Mouse (Mus musculus): ENCODE data around the gene Tmem191c. TPM values are rescaled to one million over a fixed set of nuclear protein-coding genes. Genes with fewer than 3 reads are reported as not detected.
A peak's percentile ranks its signal among the peaks of the same experiment; 100 is the strongest.

Tmem191c gene
- total and polyA plus RNA-seq, 2 experiments from 2014 or later = 76.9 to 112 TPM

- H3K4me3 ChIP-seq (ENCODE audit: low read length) = peak overlapping the region; percentile 56
- peak overlapping the region; percentile 58 for H3K9ac ChIP-seq (replicated peaks; ENCODE audit: low read length)
- no peaks in the 10 kb centered on the region; the same call in 1 of the 2 replicates for H3K4me1 ChIP-seq (ENCODE audit: insufficient read depth, low read length)
- H3K9me3 ChIP-seq (ENCODE audit: low read length) = no peaks in the 10 kb centered on the region
- peak overlapping the region; percentile 90 for H3K27ac ChIP-seq
- peak; percentile 89 for TF ChIP-seq CTCF (IDR thresholded peaks at IDR 0.05; ENCODE audit: low read depth)
- peaks cover 13% of the 10 kb centered on the region for H3K36me3 ChIP-seq (ENCODE audit: insufficient read depth, low read length)
- under 1% methylated on average over 62 of the region's 62 CpGs for WGBS
- H3K4me2 ChIP-seq (ENCODE audit: low read depth, low read length) = peak overlapping the region; percentile 89
- peaks cover 6% of the 10 kb centered on the region; the same call in 1 of the 2 replicates for H3K27me3 ChIP-seq (ENCODE audit: insufficient read depth, low read length)
- ATAC-seq = peak; percentile 86
- peak; percentile 96 for DNase-seq (ENCODE audit: low spot score)
Observed at GRCm38 (mm10) chr16:17276164-17277151, 581 bp downstream of the Tmem191c start.

DNA sequence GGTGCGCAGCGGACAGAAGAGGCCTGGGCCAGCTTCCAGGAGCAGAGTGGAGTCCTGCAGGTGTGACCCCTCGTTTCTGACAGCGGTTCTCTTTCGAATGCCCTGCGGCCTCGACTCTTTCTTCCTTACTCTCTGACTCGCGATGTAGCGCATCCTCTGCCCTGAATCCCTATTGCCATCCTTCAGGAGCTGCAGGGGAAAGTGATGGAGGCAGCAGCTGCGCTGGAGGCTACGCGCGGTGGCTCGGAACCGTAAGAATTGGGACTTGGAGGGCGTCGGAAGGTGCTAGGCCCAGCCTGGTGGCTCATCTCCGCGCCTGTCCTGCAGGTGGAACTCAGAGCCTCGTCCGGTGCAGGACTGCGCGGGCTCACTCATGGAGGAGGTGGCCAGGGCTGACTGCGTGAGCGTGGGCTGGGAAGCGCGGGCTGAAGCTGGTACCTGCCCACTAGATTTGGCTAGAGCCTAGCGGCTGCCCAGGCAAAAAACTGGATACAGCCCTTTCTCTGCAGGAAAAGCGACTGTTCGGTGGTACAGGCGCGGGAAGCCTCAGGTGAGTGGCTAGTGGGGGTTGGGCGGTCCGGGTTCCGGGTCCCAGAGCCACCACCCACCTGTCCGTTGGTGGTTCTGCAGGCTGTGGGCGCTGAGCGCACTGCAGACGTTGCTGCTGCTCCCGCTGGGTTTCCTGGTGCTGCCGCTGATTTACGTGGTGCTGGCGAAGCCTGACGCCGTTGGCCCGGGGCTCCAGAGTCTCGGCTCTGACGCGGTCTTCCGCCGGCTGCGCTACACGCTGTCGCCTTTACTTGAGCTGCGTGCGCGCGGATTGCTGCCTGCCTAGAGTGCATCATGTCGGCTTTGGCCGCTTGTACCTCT, 1.7 kb downstream of the Tmem191c start:
- 7% methylated on average over 59 of the region's 61 CpGs for WGBS
- ATAC-seq = peak; percentile 46
- Histone ChIP-seq H3K4me2 (ENCODE audit: low read depth, low read length) (peak overlapping the region; percentile 89), H3K4me3 (ENCODE audit: low read length) (peak overlapping the region; percentile 56), H3K27ac (peak overlapping the region; percentile 90), H3K36me3 (ENCODE audit: insufficient read depth, low read length) (peaks cover 24% of the 10 kb centered on the region), H3K9me3 (ENCODE audit: low read length) (no peaks in the 10 kb centered on the region), H3K4me1 (ENCODE audit: insufficient read depth, low read length) (no peaks in the 10 kb centered on the region; the same call in 1 of the 2 replicates), H3K9ac (replicated peaks; ENCODE audit: low read length) (peak overlapping the region; percentile 58), H3K27me3 (ENCODE audit: insufficient read depth, low read length) (peaks cover 6% of the 10 kb centered on the region; the same call in 1 of the 2 replicates)
- peak; percentile 70 for DNase-seq (ENCODE audit: low spot score)
- TF ChIP-seq CTCF (IDR thresholded peaks at IDR 0.05; ENCODE audit: low read depth) = no peak; the same call in 1 of the 2 replicates

DNA sequence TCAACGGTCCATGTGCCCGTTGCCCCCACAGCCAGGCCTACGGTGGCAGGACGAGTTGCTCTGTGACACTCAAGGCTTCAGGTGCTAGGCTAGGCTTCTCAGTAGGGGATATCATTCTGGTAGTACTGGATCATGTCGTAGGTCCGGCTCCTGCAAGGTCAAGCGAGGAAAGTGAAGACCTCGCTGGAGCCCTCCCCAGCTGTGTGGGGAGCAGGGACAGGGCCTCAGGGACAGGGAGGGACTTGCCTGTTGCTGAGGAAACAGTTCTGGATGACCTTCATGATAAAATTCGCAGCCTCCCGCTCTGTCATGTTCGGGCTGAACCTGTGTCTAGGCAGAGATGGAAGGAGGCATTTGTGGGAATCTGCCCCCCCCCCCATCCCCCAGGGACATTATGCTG, 4.6 kb downstream of the Tmem191c start:
- TF ChIP-seq CTCF (IDR thresholded peaks at IDR 0.05; ENCODE audit: low read depth) = no peak
- Histone ChIP-seq H3K4me2 (ENCODE audit: low read depth, low read length) (no peak overlapping the region), H3K36me3 (ENCODE audit: insufficient read depth, low read length) (peaks cover 48% of the 10 kb centered on the region), H3K27ac (no peak overlapping the region), H3K4me1 (ENCODE audit: insufficient read depth, low read length) (no peaks in the 10 kb centered on the region; the same call in 1 of the 2 replicates), H3K4me3 (ENCODE audit: low read length) (no peak overlapping the region), H3K27me3 (ENCODE audit: insufficient read depth, low read length) (peaks cover 6% of the 10 kb centered on the region; the same call in 1 of the 2 replicates), H3K9ac (replicated peaks; ENCODE audit: low read length) (no peak overlapping the region), H3K9me3 (ENCODE audit: low read length) (no peaks in the 10 kb centered on the region)
- ATAC-seq (no peak), DNase-seq (ENCODE audit: low spot score) (no peak)
- WGBS = 88% methylated on average over 11 of the region's 11 CpGs

DNA sequence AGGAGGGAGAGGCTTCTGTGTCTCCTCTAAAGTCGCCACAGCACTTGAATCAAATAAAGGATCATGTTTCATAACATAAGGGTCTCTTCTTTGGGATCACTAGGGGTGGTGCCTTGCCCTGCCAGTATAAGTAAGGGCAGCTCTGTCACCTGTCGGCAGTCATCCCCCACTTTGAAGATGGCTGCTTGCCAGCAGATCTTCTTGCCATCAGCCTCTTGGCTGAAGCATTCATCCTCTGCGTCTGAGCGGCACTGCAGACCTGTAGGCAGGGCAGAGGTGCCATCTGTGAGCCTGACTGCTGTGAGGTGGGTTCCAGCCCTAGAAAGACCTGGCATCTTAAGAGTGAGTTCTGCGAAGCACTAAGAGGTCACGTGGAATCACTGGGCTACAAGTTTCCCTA, 7.3 kb downstream of the Tmem191c start:
- Histone ChIP-seq H3K4me3 (ENCODE audit: low read length) (no peak overlapping the region), H3K4me1 (ENCODE audit: insufficient read depth, low read length) (no peaks in the 10 kb centered on the region), H3K27ac (no peak overlapping the region), H3K9me3 (ENCODE audit: low read length) (no peaks in the 10 kb centered on the region), H3K9ac (replicated peaks; ENCODE audit: low read length) (no peak overlapping the region), H3K36me3 (ENCODE audit: insufficient read depth, low read length) (peaks cover 69% of the 10 kb centered on the region), H3K27me3 (ENCODE audit: insufficient read depth, low read length) (no peaks in the 10 kb centered on the region), H3K4me2 (ENCODE audit: low read depth, low read length) (no peak overlapping the region)
- TF ChIP-seq CTCF (IDR thresholded peaks at IDR 0.05; ENCODE audit: low read depth) = no peak
- 74% methylated on average over 6 of the region's 6 CpGs for WGBS
- ATAC-seq (no peak), DNase-seq (ENCODE audit: low spot score) (no peak)

DNA sequence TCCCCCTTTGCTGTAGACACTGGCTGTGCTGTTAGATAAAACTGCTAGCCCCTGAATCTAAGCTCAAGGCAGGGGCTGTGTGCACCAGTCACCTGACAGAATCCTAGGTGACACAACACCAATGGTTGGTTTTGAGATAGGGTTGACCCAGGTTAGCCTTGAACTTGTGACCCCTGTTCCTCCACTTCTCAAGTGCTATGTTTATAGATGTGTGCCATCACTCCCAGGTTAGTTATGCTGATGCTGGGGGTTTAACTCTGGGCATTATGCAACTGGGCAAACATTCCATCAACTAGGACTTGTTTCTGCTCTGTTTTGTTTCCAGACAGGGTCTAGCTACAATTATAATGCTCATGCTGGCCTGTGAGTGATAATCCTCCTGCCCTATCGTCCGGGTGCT, 11.2 kb downstream of the Tmem191c start:
- no peak for DNase-seq (ENCODE audit: low spot score)
- no peak overlapping the region for H3K27ac ChIP-seq
- no peak overlapping the region for H3K9ac ChIP-seq (replicated peaks; ENCODE audit: low read length)
- H3K27me3 ChIP-seq (ENCODE audit: insufficient read depth, low read length) = no peaks in the 10 kb centered on the region
- WGBS = 83% methylated on average over 2 of the region's 2 CpGs
- ATAC-seq = no peak
- H3K36me3 ChIP-seq (ENCODE audit: insufficient read depth, low read length) = peaks cover 68% of the 10 kb centered on the region
- H3K4me2 ChIP-seq (ENCODE audit: low read depth, low read length) = no peak overlapping the region
- no peak for TF ChIP-seq CTCF (IDR thresholded peaks at IDR 0.05; ENCODE audit: low read depth)
- no peaks in the 10 kb centered on the region for H3K4me1 ChIP-seq (ENCODE audit: insufficient read depth, low read length)
- H3K9me3 ChIP-seq (ENCODE audit: low read length) = no peaks in the 10 kb centered on the region
- H3K4me3 ChIP-seq (ENCODE audit: low read length) = no peak overlapping the region

- Histone ChIP-seq H3K9ac (replicated peaks; ENCODE audit: low read length) (no peak overlapping the region), H3K4me2 (ENCODE audit: low read depth, low read length) (no peak overlapping the region), H3K9me3 (ENCODE audit: low read length) (no peaks in the 10 kb centered on the region), H3K27ac (no peak overlapping the region), H3K36me3 (ENCODE audit: insufficient read depth, low read length) (peaks cover 59% of the 10 kb centered on the region), H3K4me1 (ENCODE audit: insufficient read depth, low read length) (no peaks in the 10 kb centered on the region), H3K4me3 (ENCODE audit: low read length) (no peak overlapping the region), H3K27me3 (ENCODE audit: insufficient read depth, low read length) (no peaks in the 10 kb centered on the region)
- ATAC-seq (no peak), DNase-seq (ENCODE audit: low spot score) (no peak)
- 84% methylated on average over 2 of the region's 2 CpGs for WGBS
- TF ChIP-seq CTCF (IDR thresholded peaks at IDR 0.05; ENCODE audit: low read depth) = no peak
Observed at GRCm38 (mm10) chr16:17291016-17291415, 15.1 kb downstream of the Tmem191c start.
